11 mouse cellular contexts compared by ENCODE assay signal in genomic region chr6:107474125-107474524, GRCm38 (mm10).
"Had no signal": no experiment of that assay in that cellular context is flagged by ENCODE, and none has a peak within 500 bp of the region (broad histone marks: within the 10 kb centered on the region; RNA-seq: fewer than 3 reads in every experiment).

No protein-coding gene starts in this region.

- H3K36me3 ChIP-seq: midbrain, embryonic 10.5 days had no signal

- H3K9me3 ChIP-seq: midbrain, embryonic 10.5 days had no signal

- H3K4me1 ChIP-seq: midbrain, embryonic 10.5 days had no signal

- ATAC-seq: lung, postnatal 0 days had no signal

- DNase-seq: kidney, adult 18-20 months; kidney, postnatal 14 days; lung, adult 18-20 months; lung, postnatal 4 days; midbrain, embryonic 14.5 days; thymus, adult 18-20 months; thymus, postnatal 14 days had no signal

- H3K9ac ChIP-seq: liver, embryonic 14.5 days had no signal

- H3K27ac ChIP-seq: left cerebral cortex, adult 2 months; liver, embryonic 14.5 days; midbrain, embryonic 10.5 days had no signal

- H3K4me3 ChIP-seq: left cerebral cortex, adult 2 months; midbrain, embryonic 10.5 days had no signal
